Mouse (Mus musculus) brain, embryonic 14.5 days (tissue): ENCODE measurements at regions not wholly inside any gene's neighbourhood (a gene's known extent, or its start where the extent isn't known, plus 50 kb on each side); places are given as distances from the start of the nearest gene placed in this dataset.

Source experiments
- CTCF ChIP-seq: fragments of 200-500 bp; IDR thresholded peaks from 2 replicates; pipeline ENCODE4 v1.5.1; 2012; ENCODE audit warnings: inconsistent platforms, mild to moderate bottlenecking, moderate library complexity, borderline replicate concordance; ENCODE audit not compliant: insufficient read depth, insufficient read length; ENCODE audit errors: extremely low read depth
- POLR2A ChIP-seq: fragments of 200-500 bp; IDR thresholded peaks from 2 replicates; pipeline ENCODE4 v1.6.1; 2012; ENCODE audit warnings: mild to moderate bottlenecking, inconsistent platforms, borderline replicate concordance; ENCODE audit not compliant: poor library complexity, insufficient read depth, insufficient read length, severe bottlenecking; ENCODE audit errors: extremely low read depth

DNA sequence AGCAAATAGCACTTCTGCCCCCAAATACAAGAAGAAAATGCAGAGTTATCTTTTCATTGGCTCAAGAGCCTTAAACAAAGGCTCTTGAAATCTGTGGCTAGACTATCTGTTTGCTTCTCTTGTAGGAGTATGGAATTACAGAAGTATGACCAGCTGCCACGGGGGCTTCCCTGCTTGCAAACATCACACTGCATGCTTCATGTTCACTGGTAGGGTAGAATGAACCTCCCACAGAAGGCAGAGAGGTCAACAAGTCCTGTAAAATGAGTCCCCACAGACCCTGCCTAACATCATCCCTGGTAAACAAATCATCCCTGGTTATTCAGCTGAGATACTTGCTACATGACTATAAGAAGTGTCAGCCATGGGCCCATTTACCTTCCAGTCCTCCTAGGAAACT, 178.9 kb downstream of the Usp46 start:
- TF ChIP-seq CTCF (no peak), POLR2A (no peak)
